Mouse (Mus musculus): Measurements from ENCODE around the gene Egr4.

DNA sequence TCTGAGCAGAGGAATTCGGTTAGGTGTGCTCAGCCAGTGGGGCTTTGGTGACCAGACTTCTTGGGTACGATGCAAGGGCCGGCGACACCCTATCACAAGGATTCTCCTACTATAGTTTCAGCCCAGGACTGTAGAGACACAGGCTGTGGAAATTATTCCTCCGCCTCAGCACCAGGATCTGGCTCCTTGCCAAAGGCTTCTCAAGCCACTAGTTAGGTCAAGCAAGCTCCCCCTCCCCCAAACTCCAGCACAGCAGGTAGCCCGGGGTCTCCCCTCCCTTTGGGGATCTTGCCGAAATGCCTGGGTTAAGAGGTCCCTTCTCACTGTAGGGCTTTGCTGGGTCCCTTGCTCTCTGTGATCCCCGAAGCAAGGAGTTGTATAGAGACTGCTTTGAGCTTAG, 41.4 kb downstream of the Egr4 start:
- TF ChIP-seq CTCF (IDR thresholded peaks at IDR 0.05): no peak
- TF ChIP-seq EP300 (IDR thresholded peaks at IDR 0.05): no peak
